Mouse (Mus musculus) urinary bladder, postnatal 10 days (tissue): ENCODE measurements around the gene Cacng2.

ENCODE experiments used
- DNase-seq: peaks from one replicate; pipeline ENCODE4 v3.0.0; 2022; ENCODE audit warnings: low spot score

The Cacng2 gene

DNA sequence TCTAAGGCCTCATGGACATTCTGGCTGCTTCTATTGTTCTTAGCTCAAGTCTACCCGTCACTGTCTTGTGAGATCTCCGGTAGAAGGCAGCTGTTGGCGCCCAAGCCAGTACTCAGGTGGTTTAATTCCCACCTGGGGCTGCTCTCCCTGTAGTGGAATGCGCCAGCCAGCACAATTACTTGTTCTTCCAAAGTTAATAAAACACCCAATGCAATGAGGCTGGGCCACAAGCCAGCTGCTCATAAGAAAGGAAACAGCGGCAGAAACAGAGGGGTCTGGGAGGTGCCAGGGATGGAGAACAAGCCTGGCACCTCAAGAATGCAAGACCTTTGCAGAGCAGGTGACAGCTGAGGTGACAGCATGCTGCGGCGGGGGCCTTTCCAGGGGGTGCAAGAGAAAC is 170.8 kb downstream of the Cacng2 start:
- DNase-seq: no peak

GRCm38 (mm10) chr15:77945711-77946110 is 174.1 kb downstream of the Cacng2 start:
- DNase-seq: no peak
